Mouse (Mus musculus) E14TG2a.4 (cell line): ENCODE results near the gene Retreg2.

Experiments used
- CTCF ChIP-seq: conservative IDR thresholded peaks from 2 replicates; pipeline ENCODE4 v1.5.1; 2014; ENCODE audit warnings: low read length
- NANOG ChIP-seq: IDR thresholded peaks from 2 replicates; pipeline ENCODE4 v1.6.1; 2014; ENCODE audit warnings: borderline replicate concordance, low read length, mixed read lengths
- POU5F1 ChIP-seq: IDR thresholded peaks from 2 replicates; pipeline ENCODE4 v1.6.1; 2014; ENCODE audit warnings: low read length, borderline replicate concordance

- TF ChIP-seq CTCF (no peak), NANOG (no peak), POU5F1 (no peak)
Observed at GRCm38 (mm10) chr1:75159540-75160255, 17.1 kb downstream of the Retreg2 start.
